In the genomic region with DNA sequence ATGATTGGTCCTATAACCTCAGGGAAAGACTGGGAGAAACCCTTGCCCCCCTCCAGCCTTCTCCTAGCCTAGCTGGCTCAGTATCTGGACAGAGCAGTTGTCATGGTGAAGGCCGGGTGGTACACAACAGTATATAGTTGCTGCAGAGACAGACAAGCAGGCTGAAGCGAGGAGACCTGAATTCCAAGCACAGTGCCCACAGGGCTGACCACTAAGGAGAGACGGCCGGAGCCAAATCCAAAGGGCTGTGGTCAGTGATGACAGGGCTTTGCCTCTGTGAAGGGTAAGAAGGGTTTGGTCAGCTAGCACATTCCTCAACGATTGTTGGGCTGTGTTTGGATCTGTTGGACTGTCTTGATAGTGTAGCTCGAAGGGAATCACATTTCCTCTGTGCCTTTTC, we compare ENCODE assay signal across 7 mouse cellular contexts. TPM values are rescaled to one million over a fixed set of nuclear protein-coding genes. Genes with fewer than 3 reads are reported as not detected.
A peak's percentile ranks its signal among the peaks of the same experiment; 100 is the strongest.
DNase-seq lines count a peak whose midpoint lies in the region; ATAC-seq and TF ChIP-seq lines count a peak whose summit lies in the region.

No protein-coding gene starts in this region.

- no peaks in the 10 kb centered on the region for H3K27me3 ChIP-seq in hindbrain, postnatal 0 days (ENCODE audit: insufficient read depth, low read length)
- H3K27me3 ChIP-seq in neural tube, embryonic 13.5 days, result no peaks in the 10 kb centered on the region

- no peaks in the 10 kb centered on the region for H3K36me3 ChIP-seq in hindbrain, postnatal 0 days (ENCODE audit: insufficient read depth, low read length)
- 0 out of 2 replicates have a peak, but pooled peaks cover 2% of the 10 kb centered on the region for H3K36me3 ChIP-seq in neural tube, embryonic 13.5 days

- peak overlapping the region; percentile 96 for H3K27ac ChIP-seq in bone marrow macrophage, adult 2 months (ENCODE audit: insufficient read depth, low read depth, low read length)
- peak overlapping the region; percentile 20; the same call in 1 of the 2 replicates for H3K27ac ChIP-seq in hindbrain, postnatal 0 days
- H3K27ac ChIP-seq in neural tube, embryonic 13.5 days (replicated peaks), result peak overlapping the region; percentile 81; the same call in 1 of the 2 replicates

- H3K4me1 ChIP-seq in lung, adult 2 months (ENCODE audit: control insufficient read depth, insufficient read depth, low read length), result peaks cover 30% of the 10 kb centered on the region
- H3K4me1 ChIP-seq in bone marrow macrophage, adult 2 months (ENCODE audit: control insufficient read depth, insufficient read depth, low read length), result peaks cover 34% of the 10 kb centered on the region
- peaks cover 19% of the 10 kb centered on the region for H3K4me1 ChIP-seq in hindbrain, postnatal 0 days (ENCODE audit: insufficient read depth, low read length)
- peaks cover 71% of the 10 kb centered on the region for H3K4me1 ChIP-seq in neural tube, embryonic 13.5 days (replicated peaks)

- TF ChIP-seq POLR2A in lung, adult 2 months (IDR thresholded peaks at IDR 0.05; ENCODE audit: borderline replicate concordance, extremely low read depth, low read depth, low read length), result 0 out of 2 replicates have a peak, but pooled peaks have one; percentile 15
- TF ChIP-seq POLR2A in bone marrow macrophage, adult 2 months (IDR thresholded peaks at IDR 0.05; ENCODE audit: borderline replicate concordance, low read depth, low read length), result no peak

- no peak overlapping the region for H3K4me2 ChIP-seq in hindbrain, postnatal 0 days (ENCODE audit: low read depth, low read length)
- peak overlapping the region; percentile 41 for H3K4me2 ChIP-seq in neural tube, embryonic 13.5 days

- WGBS in lung, adult 2 months, result 43% methylated on average over 6 of the region's 6 CpGs
- WGBS in hindbrain, postnatal 0 days, result 77% methylated on average over 6 of the region's 6 CpGs
- 76% methylated on average over 6 of the region's 6 CpGs for WGBS in neural tube, embryonic 13.5 days

- H3K4me3 ChIP-seq in lung, adult 2 months (replicated peaks; ENCODE audit: extremely low read depth, low read depth, low read length), result no peak overlapping the region
- 0 out of 2 replicates have a peak overlapping the region, but pooled peaks have one; percentile 12 for H3K4me3 ChIP-seq in bone marrow macrophage, adult 2 months (ENCODE audit: insufficient read depth, low read length)
- H3K4me3 ChIP-seq in hindbrain, postnatal 0 days (ENCODE audit: low read length), result no peak overlapping the region
- H3K4me3 ChIP-seq in neural tube, embryonic 13.5 days, result no peak overlapping the region

- no peak for DNase-seq in lung, adult 2 months
- no peak for DNase-seq in lung, postnatal 4 days
- DNase-seq in hindbrain, postnatal 0 days (ENCODE audit: low spot score), result no peak
- no peak for DNase-seq in frontal cortex, postnatal 25 days (ENCODE audit: low spot score in 2 of 2)
- no peak for DNase-seq in embryo, embryonic 11 days

- TF ChIP-seq CTCF in lung, adult 2 months (IDR thresholded peaks at IDR 0.05; ENCODE audit: insufficient read depth, low read length), result no peak
- TF ChIP-seq CTCF in bone marrow macrophage, adult 2 months (IDR thresholded peaks at IDR 0.05; ENCODE audit: low read depth, low read length), result no peak
- no peak for TF ChIP-seq CTCF in hindbrain, postnatal 0 days (IDR thresholded peaks at IDR 0.05; ENCODE audit: low read depth)

- ATAC-seq in hindbrain, postnatal 0 days, result no peak
- ATAC-seq in neural tube, embryonic 13.5 days (ENCODE audit: low read depth), result no peak

- H3K9me3 ChIP-seq in hindbrain, postnatal 0 days (ENCODE audit: low read length), result no peaks in the 10 kb centered on the region
- H3K9me3 ChIP-seq in neural tube, embryonic 13.5 days, result no peaks in the 10 kb centered on the region

- no peak overlapping the region for H3K9ac ChIP-seq in hindbrain, postnatal 0 days (replicated peaks; ENCODE audit: low read length)
- peak overlapping the region; percentile 17; the same call in 1 of the 2 replicates for H3K9ac ChIP-seq in neural tube, embryonic 13.5 days

RNA-seq across cellular contexts. Expression of gene Trappc3, which starts 0.9 kb away (rescaled TPM):
- polyA plus RNA-seq in lung, adult 2 months (2012; rRNA removed), result 31.7 and 51.1 TPM in 2 replicates
- 69.6 and 79.6 TPM in 2 replicates for polyA plus RNA-seq in bone marrow macrophage, adult 2 months (2012; ENCODE audit: insufficient read depth, insufficient read length, missing spikeins)
- 88.9 and 97.4 TPM in 2 replicates for total RNA-seq in hindbrain, postnatal 0 days (2014; rRNA removed)
- polyA plus RNA-seq in hindbrain, postnatal 0 days (2015; fragmentation: Nextera tagmentation; extraction: Ambion mirVana), result 187 and 188 TPM in 2 replicates
- 147 and 160 TPM in 2 replicates for polyA plus RNA-seq in neural tube, embryonic 13.5 days (2015; fragmentation: Nextera tagmentation; extraction: Ambion mirVana)

RNA-seq across cellular contexts. Expression of gene Map7d1, which starts 5.1 kb away (rescaled TPM):
- polyA plus RNA-seq in lung, adult 2 months (2012; rRNA removed), result 153 and 194 TPM in 2 replicates
- polyA plus RNA-seq in bone marrow macrophage, adult 2 months (2012; ENCODE audit: insufficient read depth, insufficient read length, missing spikeins), result 131 and 139 TPM in 2 replicates
- 106 and 109 TPM in 2 replicates for total RNA-seq in hindbrain, postnatal 0 days (2014; rRNA removed)
- polyA plus RNA-seq in hindbrain, postnatal 0 days (2015; fragmentation: Nextera tagmentation; extraction: Ambion mirVana), result 51.0 and 54.6 TPM in 2 replicates
- polyA plus RNA-seq in neural tube, embryonic 13.5 days (2015; fragmentation: Nextera tagmentation; extraction: Ambion mirVana), result 90.3 and 94.4 TPM in 2 replicates

RNA-seq across cellular contexts. Expression of gene Col8a2, which starts 25.3 kb away (rescaled TPM):
- polyA plus RNA-seq in lung, adult 2 months (2012; rRNA removed), result 3.5 and 4.4 TPM in 2 replicates
- polyA plus RNA-seq in bone marrow macrophage, adult 2 months (2012; ENCODE audit: insufficient read depth, insufficient read length, missing spikeins), result not detected in 2 replicates
- total RNA-seq in hindbrain, postnatal 0 days (2014; rRNA removed), result 11.6 and 17.7 TPM in 2 replicates
- polyA plus RNA-seq in hindbrain, postnatal 0 days (2015; fragmentation: Nextera tagmentation; extraction: Ambion mirVana), result 5.5 and 5.9 TPM in 2 replicates
- polyA plus RNA-seq in neural tube, embryonic 13.5 days (2015; fragmentation: Nextera tagmentation; extraction: Ambion mirVana), result 7.4 and 9.5 TPM in 2 replicates

RNA-seq across cellular contexts. Expression of gene Thrap3, which starts 58.7 kb away (rescaled TPM):
- 40.0 and 62.8 TPM in 2 replicates for polyA plus RNA-seq in lung, adult 2 months (2012; rRNA removed)
- polyA plus RNA-seq in bone marrow macrophage, adult 2 months (2012; ENCODE audit: insufficient read depth, insufficient read length, missing spikeins), result 230 and 236 TPM in 2 replicates
- total RNA-seq in hindbrain, postnatal 0 days (2014; rRNA removed), result 85.7 and 128 TPM in 2 replicates
- 108 and 123 TPM in 2 replicates for polyA plus RNA-seq in hindbrain, postnatal 0 days (2015; fragmentation: Nextera tagmentation; extraction: Ambion mirVana)
- polyA plus RNA-seq in neural tube, embryonic 13.5 days (2015; fragmentation: Nextera tagmentation; extraction: Ambion mirVana), result 143 and 165 TPM in 2 replicates

Comparison
In these comparisons a context has a peak if more than half of its experiments do, and no peak if none do; other contexts are left out.
1. H3K27ac ChIP-seq: peak in every context shown above with its lines; median percentile 96 in bone marrow macrophage, adult 2 months; 81 in neural tube, embryonic 13.5 days; 20 in hindbrain, postnatal 0 days.